Mouse (Mus musculus): ENCODE measurements at regions not wholly inside any gene's neighbourhood (a gene's known extent, or its start where the extent isn't known, plus 50 kb on each side); places are given as distances from the start of the nearest gene placed in this dataset.
A peak's percentile ranks its signal among the peaks of the same experiment; 100 is the strongest.

DNA sequence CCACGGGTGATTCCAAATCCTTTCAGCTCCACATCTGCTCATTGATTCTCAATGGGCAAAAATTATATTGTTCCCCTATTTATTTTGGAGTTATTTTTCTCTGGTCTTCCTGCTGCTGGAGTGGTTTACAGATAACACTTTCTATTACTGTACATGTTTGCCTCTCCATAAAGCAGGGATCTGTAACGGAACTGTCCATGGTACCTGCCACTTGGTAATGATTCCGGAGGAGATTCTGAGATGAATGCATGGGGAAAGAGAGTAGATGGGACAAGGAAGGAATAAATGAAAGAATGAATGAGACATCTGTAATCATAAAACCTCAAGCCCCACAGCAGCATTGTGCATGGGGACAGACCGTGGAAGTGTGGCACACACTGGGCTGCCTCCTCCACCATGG, 1929.8 kb upstream of the Lrrc6 start:
- no peaks in the 10 kb centered on the region for H3K79me2 ChIP-seq (ENCODE audit: control insufficient read depth, insufficient read depth, low read length, poor library complexity)
- no peaks in the 10 kb centered on the region for H3K36me3 ChIP-seq (ENCODE audit: control insufficient read depth in 1 of 2, insufficient read depth in 2 of 2, low read length in 2 of 2)
- no peaks in the 10 kb centered on the region for H3K27me3 ChIP-seq (ENCODE audit: control insufficient read depth in 1 of 2, insufficient read depth in 2 of 2, low read length in 2 of 2)
- TF ChIP-seq CTCF (IDR thresholded peaks at IDR 0.05 in 2 of 3, conservative IDR thresholded peaks at IDR 0.05 in 1 of 3; ENCODE audit: control insufficient read depth in 1 of 3, insufficient read depth in 1 of 3, low read depth in 2 of 3, low read length in 3 of 3, poor library complexity in 1 of 3, severe bottlenecking in 1 of 3): no peak
- TF ChIP-seq HCFC1 (IDR thresholded peaks at IDR 0.05; ENCODE audit: low read depth, low read length): no peak
- peak; percentile 32 for DNase-seq (ENCODE audit: low read depth, low spot score)
- H3K4me1 ChIP-seq (ENCODE audit: control insufficient read depth in 1 of 2, insufficient read depth in 2 of 2, low read length in 2 of 2): no peaks in the 10 kb centered on the region
- H3K9me3 ChIP-seq (replicated peaks; ENCODE audit: insufficient read depth, low read length): no peaks in the 10 kb centered on the region
- no peak overlapping the region for H3K4me3 ChIP-seq (ENCODE audit: control insufficient read depth in 1 of 2, insufficient read depth in 1 of 2, low read depth in 2 of 2, low read length in 2 of 2)
- H3K9ac ChIP-seq (ENCODE audit: control insufficient read depth, low read depth, low read length, poor library complexity, severe bottlenecking): no peak overlapping the region
- H3K27ac ChIP-seq (ENCODE audit: control insufficient read depth, low read depth, low read length): no peak overlapping the region

DNA sequence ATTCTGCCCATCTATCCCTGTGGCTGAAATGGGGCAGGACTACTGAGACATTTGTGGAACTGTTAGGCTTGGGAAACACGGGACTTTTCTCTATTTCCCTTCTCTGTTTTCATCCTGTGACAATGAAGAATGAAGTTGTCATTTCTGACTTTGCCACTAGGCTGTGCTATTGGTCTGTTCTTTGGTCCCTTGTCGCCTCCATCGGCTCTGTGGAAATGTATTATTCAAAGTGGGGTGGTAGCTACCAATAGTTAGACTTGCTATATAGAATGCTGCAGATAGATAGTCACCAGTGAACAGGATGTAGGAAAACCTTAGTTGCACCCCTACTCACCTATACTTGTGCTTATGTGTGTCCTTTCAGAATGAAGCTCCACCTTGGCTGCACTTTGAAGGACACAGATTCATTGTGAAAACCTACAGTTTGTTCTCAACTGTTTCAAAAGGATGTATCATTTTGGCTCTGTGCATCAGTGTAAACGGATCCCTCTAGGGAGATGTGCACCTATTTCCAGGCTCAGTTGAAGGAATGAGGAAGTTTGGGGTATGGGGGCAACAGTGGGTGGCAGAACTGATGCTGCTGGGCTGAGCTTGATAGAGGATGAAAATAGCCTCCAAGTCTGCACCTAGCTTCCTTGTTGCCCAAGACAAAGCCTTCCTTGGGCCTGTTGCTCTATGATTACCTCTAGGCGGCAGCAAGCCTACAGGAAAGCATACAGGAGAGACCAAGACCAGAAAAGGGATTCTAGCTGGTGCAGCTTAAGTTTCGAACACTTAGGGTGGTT, 1927.9 kb upstream of the Lrrc6 start:
- DNase-seq (ENCODE audit: low read depth, low spot score): peak; percentile 29
- Histone ChIP-seq H3K79me2 (ENCODE audit: control insufficient read depth, insufficient read depth, low read length, poor library complexity) (no peaks in the 10 kb centered on the region), H3K4me3 (ENCODE audit: control insufficient read depth in 1 of 2, insufficient read depth in 1 of 2, low read depth in 2 of 2, low read length in 2 of 2) (no peak overlapping the region), H3K27me3 (ENCODE audit: control insufficient read depth in 1 of 2, insufficient read depth in 2 of 2, low read length in 2 of 2) (no peaks in the 10 kb centered on the region), H3K9ac (ENCODE audit: control insufficient read depth, low read depth, low read length, poor library complexity, severe bottlenecking) (no peak overlapping the region), H3K9me3 (replicated peaks; ENCODE audit: insufficient read depth, low read length) (no peaks in the 10 kb centered on the region), H3K27ac (ENCODE audit: control insufficient read depth, low read depth, low read length) (no peak overlapping the region), H3K4me1 (ENCODE audit: control insufficient read depth in 1 of 2, insufficient read depth in 2 of 2, low read length in 2 of 2) (no peaks in the 10 kb centered on the region), H3K36me3 (ENCODE audit: control insufficient read depth in 1 of 2, insufficient read depth in 2 of 2, low read length in 2 of 2) (no peaks in the 10 kb centered on the region)
- TF ChIP-seq SMC3 (IDR thresholded peaks at IDR 0.05; ENCODE audit: low read depth, low read length) (peak; percentile 59), POLR2AphosphoS2 (IDR thresholded peaks at IDR 0.05; ENCODE audit: low read length) (no peak), RAD21 (IDR thresholded peaks at IDR 0.05; ENCODE audit: low read depth, low read length) (peak; percentile 79), ZC3H11A (IDR thresholded peaks at IDR 0.05; ENCODE audit: low read depth, low read length) (0 out of 2 replicates have a peak, but pooled peaks have one; percentile 32), CTCF (IDR thresholded peaks at IDR 0.05 in 2 of 3, conservative IDR thresholded peaks at IDR 0.05 in 1 of 3; ENCODE audit: control insufficient read depth in 1 of 3, insufficient read depth in 1 of 3, low read depth in 2 of 3, low read length in 3 of 3, poor library complexity in 1 of 3, severe bottlenecking in 1 of 3) (peak; percentile 52 to 64 (median 58)), EP300 (IDR thresholded peaks at IDR 0.05; ENCODE audit: low read depth in 1 of 2, low read length in 2 of 2) (no peak)

DNA sequence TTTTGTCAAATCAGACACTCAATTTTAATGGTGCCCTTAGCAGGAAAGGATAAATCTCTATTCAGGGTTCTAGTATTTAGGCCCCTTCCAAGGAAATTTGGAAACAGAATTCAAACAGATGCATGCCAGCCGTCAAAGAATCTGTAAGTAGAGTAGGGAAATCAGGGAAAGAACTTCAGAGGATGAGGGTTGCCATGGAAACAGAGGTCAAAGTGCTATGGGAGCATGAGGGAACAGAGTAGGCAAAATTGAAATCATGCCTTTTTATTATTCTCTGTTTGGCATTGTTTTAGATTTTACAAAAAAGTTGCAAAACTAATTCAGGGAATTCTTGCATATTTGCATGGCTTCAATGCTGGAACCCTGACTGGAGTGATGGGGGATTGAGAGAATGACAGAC, 1916.4 kb upstream of the Lrrc6 start:
- no peak overlapping the region for H3K9ac ChIP-seq (ENCODE audit: control insufficient read depth, low read depth, low read length, poor library complexity, severe bottlenecking)
- no peak for DNase-seq (ENCODE audit: low read depth, low spot score)
- no peaks in the 10 kb centered on the region for H3K36me3 ChIP-seq (ENCODE audit: control insufficient read depth in 1 of 2, insufficient read depth in 2 of 2, low read length in 2 of 2)
- no peak overlapping the region for H3K27ac ChIP-seq (ENCODE audit: control insufficient read depth, low read depth, low read length)
- no peaks in the 10 kb centered on the region; a peak in 1 of 4 replicates for H3K27me3 ChIP-seq (ENCODE audit: control insufficient read depth in 1 of 2, insufficient read depth in 2 of 2, low read length in 2 of 2)
- no peaks in the 10 kb centered on the region for H3K9me3 ChIP-seq (replicated peaks; ENCODE audit: insufficient read depth, low read length)
- H3K79me2 ChIP-seq (ENCODE audit: control insufficient read depth, insufficient read depth, low read length, poor library complexity): no peaks in the 10 kb centered on the region
- H3K4me1 ChIP-seq (ENCODE audit: control insufficient read depth in 1 of 2, insufficient read depth in 2 of 2, low read length in 2 of 2): no peaks in the 10 kb centered on the region
- TF ChIP-seq MYB (IDR thresholded peaks at IDR 0.05; ENCODE audit: low read depth, low read length) (no peak), POLR2A (IDR thresholded peaks at IDR 0.05; ENCODE audit: control insufficient read depth in 1 of 2, insufficient read depth in 1 of 2, low read depth in 1 of 2, low read length in 2 of 2, poor library complexity in 1 of 2) (no peak), MAX (IDR thresholded peaks at IDR 0.05; ENCODE audit: low read length) (no peak), KAT2A (conservative IDR thresholded peaks at IDR 0.05; ENCODE audit: low read depth, low read length) (no peak), GATA1 (IDR thresholded peaks at IDR 0.05; ENCODE audit: low read depth, low read length) (no peak), MXI1 (IDR thresholded peaks at IDR 0.05; ENCODE audit: low read depth, low read length) (no peak), ZC3H11A (IDR thresholded peaks at IDR 0.05; ENCODE audit: low read depth, low read length) (no peak), NRF1 (IDR thresholded peaks at IDR 0.05; ENCODE audit: insufficient read depth, low read depth, low read length, poor library complexity, severe bottlenecking) (no peak), RAD21 (IDR thresholded peaks at IDR 0.05; ENCODE audit: low read depth, low read length) (no peak), CHD2 (IDR thresholded peaks at IDR 0.05; ENCODE audit: low read length) (no peak), USF1 (IDR thresholded peaks at IDR 0.05; ENCODE audit: low read depth, low read length) (no peak), MYC (IDR thresholded peaks at IDR 0.05; ENCODE audit: low read depth, low read length) (no peak), TCF12 (IDR thresholded peaks at IDR 0.05; ENCODE audit: low read depth, low read length) (no peak), UBTF (IDR thresholded peaks at IDR 0.05; ENCODE audit: borderline replicate concordance, insufficient read depth, low read depth, low read length) (no peak), CHD1 (IDR thresholded peaks at IDR 0.05; ENCODE audit: low read depth, low read length) (no peak), BHLHE40 (IDR thresholded peaks at IDR 0.05; ENCODE audit: borderline replicate concordance, low read depth, low read length) (no peak), MAFK (IDR thresholded peaks at IDR 0.05; ENCODE audit: borderline replicate concordance, low read depth, low read length) (no peak), HCFC1 (IDR thresholded peaks at IDR 0.05; ENCODE audit: low read depth, low read length) (no peak)
- no peak overlapping the region for H3K4me3 ChIP-seq (ENCODE audit: control insufficient read depth in 1 of 2, insufficient read depth in 1 of 2, low read depth in 2 of 2, low read length in 2 of 2)

Data from MEL (cell line).